Mouse (Mus musculus) ES-Bruce4 (cell line): ENCODE data around the gene Fancc.

Experiments used
- CTCF ChIP-seq: IDR thresholded peaks from one replicate; pipeline ENCODE4 v1.8.1; 2011; ENCODE audit warnings: low read depth, low read length
- POLR2A ChIP-seq: IDR thresholded peaks from one replicate; pipeline ENCODE4 v1.8.1; 2011; ENCODE audit warnings: low read length; ENCODE audit not compliant: insufficient read depth

DNA sequence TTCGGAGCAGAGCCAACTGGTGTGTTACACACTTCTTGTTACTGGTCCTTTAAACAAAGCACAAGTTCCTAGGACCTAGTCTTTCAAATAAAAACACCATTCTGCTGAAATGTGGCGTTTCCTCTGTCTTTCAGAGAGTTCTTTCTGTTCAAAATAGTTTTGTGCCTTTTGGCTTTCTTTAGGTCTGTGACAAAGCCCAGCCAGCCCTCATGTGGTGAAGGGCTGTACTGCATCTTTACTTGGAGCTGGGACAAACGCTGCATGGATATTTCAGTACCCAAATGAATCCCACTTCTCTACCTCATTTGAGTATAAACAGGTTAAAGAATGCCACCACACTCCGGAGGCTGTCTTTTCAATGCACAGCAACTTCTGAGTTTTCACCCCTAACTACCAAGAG lies 165.7 kb downstream of the Fancc start:
- TF ChIP-seq CTCF: peak; percentile 48
- no peak for TF ChIP-seq POLR2A
